Mouse (Mus musculus) kidney, postnatal 36 days (tissue): ENCODE data around the gene Terb2.
"Not testable (repeated sequence)": the region's sequence is repeated elsewhere in the genome, so short reads cannot be mapped to it uniquely, and the experiment has no call there.

Experiments used
- DNase-seq, 2 experiments: peaks; one replicate each; pipeline ENCODE4 v3.0.0; 2021 to 2022; ENCODE audit warnings: mixed read lengths in 2 of 2

Terb2 gene

GRCm38 (mm10) chr2:122162529-122162928 is 23.5 kb upstream of the Terb2 start:
- DNase-seq, result no peak

GRCm38 (mm10) chr2:122163430-122164195 is 22.5 kb upstream of the Terb2 start:
- DNase-seq, result no peak

- DNase-seq, result no peak
Observed at GRCm38 (mm10) chr2:122164293-122164692, 21.8 kb upstream of the Terb2 start.

DNA sequence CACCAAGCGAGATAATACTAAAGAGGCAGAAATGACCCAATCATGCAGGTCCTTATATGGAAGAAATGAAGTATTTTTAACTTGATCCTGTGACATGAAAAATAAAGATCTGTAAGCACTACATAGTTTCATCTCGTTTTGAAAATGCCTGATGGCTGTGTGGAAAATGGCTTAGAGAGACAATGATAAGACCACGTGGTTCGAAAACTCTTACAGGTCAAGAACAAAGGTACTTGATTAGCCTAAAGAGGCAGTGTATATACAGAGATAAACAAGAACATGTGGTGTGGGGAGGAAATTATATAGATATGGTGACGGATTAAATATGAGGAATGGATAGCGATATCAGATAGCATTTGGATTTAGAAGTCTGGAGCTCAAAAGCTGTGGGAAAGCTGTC is 14.8 kb upstream of the Terb2 start:
- DNase-seq, result no peak

- no peak for DNase-seq
Observed at GRCm38 (mm10) chr2:122172188-122172587, 13.9 kb upstream of the Terb2 start.

- no peak for DNase-seq
Observed at GRCm38 (mm10) chr2:122180051-122180822, 5.8 kb upstream of the Terb2 start.

DNA sequence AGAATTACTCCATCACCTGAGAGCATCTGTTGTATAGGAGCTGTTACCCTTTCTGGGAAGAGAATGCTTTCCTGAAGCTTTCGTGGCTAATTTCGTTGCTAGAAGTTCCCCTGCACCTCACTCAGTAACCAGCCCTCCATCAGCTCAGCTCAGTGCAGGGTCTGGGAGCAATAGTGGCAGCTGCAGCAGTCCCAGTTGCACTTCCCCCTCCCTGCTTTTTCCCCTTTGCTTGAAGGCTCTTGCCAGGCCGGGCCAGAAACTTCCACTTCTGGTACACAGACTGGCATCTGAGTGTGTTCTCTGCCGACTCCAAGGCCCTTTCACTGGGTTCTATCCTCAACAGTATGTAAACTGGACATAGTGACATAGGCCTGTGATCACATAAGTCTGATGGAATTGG is 986 bp upstream of the Terb2 start:
- no peak for DNase-seq

DNA sequence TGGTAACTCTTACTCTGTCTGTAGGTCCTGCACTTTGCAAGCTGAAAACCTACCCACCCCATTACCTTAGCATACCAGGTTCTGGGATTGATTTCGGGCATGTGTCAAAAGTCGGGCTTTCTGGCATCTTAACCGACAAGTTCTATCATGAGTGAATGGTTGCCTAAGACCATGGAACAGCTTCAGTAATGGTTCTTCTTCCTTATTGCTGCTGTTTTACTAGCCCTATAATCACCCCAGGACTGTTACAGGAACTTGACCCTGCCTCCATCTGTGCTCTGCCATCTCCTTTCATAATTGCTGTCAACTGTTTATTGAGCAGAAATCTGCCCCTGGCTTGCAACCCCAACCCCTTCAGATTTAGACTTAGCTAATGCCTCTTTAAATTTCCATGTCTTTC is 679 bp downstream of the Terb2 start:
- no peak for DNase-seq

- DNase-seq, result no peak
Observed at GRCm38 (mm10) chr2:122191849-122192248, 5.8 kb downstream of the Terb2 start.

DNA sequence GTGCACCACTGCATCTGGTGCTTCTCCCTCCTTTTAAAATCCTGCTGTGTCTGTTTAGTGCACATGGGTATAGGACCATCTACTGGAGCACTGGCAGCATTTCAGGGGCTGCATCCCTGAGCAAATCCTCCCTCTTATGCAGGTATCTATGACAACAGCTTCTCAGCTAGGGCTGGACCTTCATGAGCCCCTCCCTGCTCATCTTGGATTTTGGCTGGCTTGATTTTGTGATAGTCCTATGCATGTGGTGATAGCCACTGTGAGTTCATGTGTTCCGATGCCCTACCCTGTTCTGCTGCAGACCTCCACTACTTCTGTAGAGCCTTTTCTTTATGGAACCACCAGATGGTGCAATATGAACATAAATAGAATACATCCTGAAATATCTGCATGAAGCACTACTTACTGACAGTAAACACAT is 8.4 kb downstream of the Terb2 start:
- peak in 1 of 2 experiments; percentile 53 for DNase-seq

GRCm38 (mm10) chr2:122201501-122201900 is 15.4 kb downstream of the Terb2 start:
- DNase-seq, result no peak

- no peak for DNase-seq
Observed at GRCm38 (mm10) chr2:122206440-122207107, 20.5 kb downstream of the Terb2 start.

- no peak for DNase-seq
Observed at GRCm38 (mm10) chr2:122210534-122211228, 24.6 kb downstream of the Terb2 start.

DNA sequence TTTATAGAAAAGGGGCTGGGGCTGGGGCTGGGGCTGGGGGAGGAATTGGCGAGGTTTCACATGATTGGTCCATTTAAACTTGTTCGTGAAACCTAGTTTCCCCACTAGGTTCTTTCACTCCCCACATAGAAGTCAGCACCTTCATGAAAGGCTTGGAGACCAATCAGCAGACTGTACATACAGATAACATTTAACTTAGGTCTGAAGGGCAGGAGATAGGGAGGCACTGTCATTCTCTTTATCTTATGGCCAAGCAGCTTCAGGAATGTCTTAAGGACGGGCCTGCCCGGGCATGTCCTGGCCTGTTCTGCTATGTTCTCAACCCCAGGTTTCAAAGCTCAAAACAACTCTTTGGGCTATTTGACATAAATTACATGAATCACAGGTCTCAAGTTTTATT is 31.0 kb downstream of the Terb2 start:
- not testable (repeated sequence) for DNase-seq

GRCm38 (mm10) chr2:122218234-122218633 is 32.2 kb downstream of the Terb2 start:
- DNase-seq, result no peak

DNA sequence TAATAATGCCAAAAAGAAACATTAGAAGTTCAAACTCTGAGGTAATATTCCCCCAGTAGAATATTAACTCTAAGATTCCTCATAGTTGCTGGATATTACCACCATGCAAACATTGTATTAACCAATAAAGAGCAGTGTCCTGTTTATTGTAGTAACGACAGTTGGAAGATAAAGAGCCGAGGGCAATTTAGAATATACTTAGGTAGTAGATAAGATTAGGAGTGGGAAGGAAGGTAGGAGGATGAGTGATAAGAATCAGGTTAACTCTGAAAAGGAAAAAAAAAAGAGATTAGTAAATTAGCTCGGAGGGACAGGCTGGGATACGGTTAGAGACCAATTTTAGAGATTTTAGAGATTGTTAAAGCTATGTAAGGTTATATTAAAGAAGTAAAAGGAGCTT is 35.3 kb downstream of the Terb2 start:
- no peak for DNase-seq

DNA sequence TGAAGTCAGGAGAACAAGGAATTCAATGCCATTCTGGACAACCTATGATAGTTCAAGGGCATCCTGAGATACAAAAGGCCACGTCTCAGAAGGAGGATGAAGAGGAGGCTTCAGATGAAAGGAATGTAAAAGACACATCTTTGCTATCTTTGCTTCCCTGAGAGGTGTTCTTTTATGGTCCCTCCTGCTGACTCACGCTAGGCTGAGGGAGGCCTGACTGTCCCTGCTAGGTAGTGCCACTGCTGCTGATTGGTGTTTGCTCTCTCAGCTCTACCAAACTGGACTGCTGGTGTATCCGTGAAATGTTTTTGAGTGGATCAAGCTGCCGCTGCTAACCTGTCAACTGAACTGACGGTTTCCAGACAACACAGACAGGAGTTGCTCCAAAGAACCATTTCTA is 35.7 kb downstream of the Terb2 start:
- DNase-seq, result no peak

GRCm38 (mm10) chr2:122222272-122222671 is 36.2 kb downstream of the Terb2 start:
- DNase-seq, result no peak

- no peak for DNase-seq
Observed at GRCm38 (mm10) chr2:122223654-122224053, 37.6 kb downstream of the Terb2 start.

DNA sequence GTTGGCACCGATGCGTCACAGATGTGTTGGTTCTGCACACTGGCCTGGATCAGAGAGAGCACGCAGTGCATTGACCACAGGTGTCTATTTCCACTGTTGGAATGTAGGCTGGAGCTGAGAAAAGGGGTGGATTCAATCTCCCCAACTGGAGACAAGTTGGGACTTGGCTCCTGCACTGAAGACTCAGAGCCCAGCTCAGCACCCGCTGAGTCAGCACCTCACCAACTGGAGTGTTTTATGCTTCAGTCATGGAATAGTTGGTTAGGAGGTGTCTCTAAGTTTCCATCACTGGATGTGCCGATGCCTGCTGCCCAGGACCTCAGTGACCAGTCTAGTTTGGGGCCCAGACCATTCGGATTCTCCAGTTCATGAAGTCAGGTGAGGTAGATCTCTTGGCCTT is 44.3 kb downstream of the Terb2 start:
- no peak for DNase-seq

- DNase-seq, result no peak
Observed at GRCm38 (mm10) chr2:122231616-122232015, 45.5 kb downstream of the Terb2 start.

- no peak for DNase-seq
Observed at GRCm38 (mm10) chr2:122233341-122233740, 47.3 kb downstream of the Terb2 start.
